Mouse (Mus musculus) cerebellum, adult 2 months (tissue): ENCODE measurements at regions not wholly inside any gene's neighbourhood (a gene's known extent, or its start where the extent isn't known, plus 50 kb on each side); places are given as distances from the start of the nearest gene placed in this dataset.

ENCODE experiments used
- DNase-seq, 2 experiments: peaks; one replicate each; pipeline ENCODE4 v3.0.0; 2021
- H3K27ac ChIP-seq: fragments of 200-500 bp; 2 replicates; pipeline ENCODE4 v1.5.1; 2012; ENCODE audit warnings: low read length, control low read depth, inconsistent platforms; ENCODE audit not compliant: insufficient read depth
- H3K27me3 ChIP-seq: fragments of 200-500 bp; 2 replicates; pipeline ENCODE4 v1.6.1; 2012; ENCODE audit warnings: inconsistent platforms, mild to moderate bottlenecking, low read length, moderate library complexity; ENCODE audit not compliant: control insufficient read depth, insufficient read depth
- H3K4me1 ChIP-seq: fragments of 200-500 bp; 2 replicates; pipeline ENCODE4 v1.6.1; 2011; ENCODE audit warnings: low read length; ENCODE audit not compliant: control insufficient read depth, insufficient read depth
- H3K4me3 ChIP-seq: fragments of 200-500 bp; replicated peaks from 2 replicates; pipeline ENCODE3; 2011; ENCODE audit warnings: mild to moderate bottlenecking, low read depth, low read length, control low read depth; ENCODE audit not compliant: insufficient read depth
- CTCF ChIP-seq: fragments of 200-500 bp; IDR thresholded peaks from 2 replicates; pipeline ENCODE4 v1.5.1; 2011; ENCODE audit warnings: low read depth, mild to moderate bottlenecking, control low read depth, low read length, moderate library complexity, borderline replicate concordance; ENCODE audit not compliant: insufficient read depth
- POLR2A ChIP-seq: fragments of 200-500 bp; IDR thresholded peaks from 2 replicates; pipeline ENCODE4 v1.6.1; 2011; ENCODE audit warnings: low read length, control low read depth, borderline replicate concordance; ENCODE audit not compliant: insufficient read depth
- WGBS: fragments of 180-500 bp; shearing (Covaris S2); methylation state at CpG from one replicate; pipeline ENCODE4 v1.1.7; 2018; 5-methylcytosine and 5-hydroxymethylcytosine counted together

- Histone ChIP-seq H3K4me1 (no peaks in the 10 kb centered on the region), H3K27ac (no peak overlapping the region), H3K27me3 (no peaks in the 10 kb centered on the region), H3K4me3 (no peak overlapping the region)
- no peak for DNase-seq
- TF ChIP-seq CTCF (no peak), POLR2A (no peak)
- 96% methylated on average over 5 of the region's 5 CpGs for WGBS
These were observed 192.4 kb downstream of the Inhba start for GRCm38 (mm10) chr13:16204097-16204496.

GRCm38 (mm10) chr13:16211482-16211881 lies 199.8 kb downstream of the Inhba start:
- no peak overlapping the region for H3K27ac ChIP-seq
- no peak for DNase-seq
- TF ChIP-seq CTCF (no peak), POLR2A (no peak)
- H3K4me1 ChIP-seq = no peaks in the 10 kb centered on the region
- WGBS = 74% methylated on average over 2 of the region's 2 CpGs
- H3K4me3 ChIP-seq = no peak overlapping the region
- no peaks in the 10 kb centered on the region for H3K27me3 ChIP-seq

- H3K27ac ChIP-seq = no peak overlapping the region
- no peak overlapping the region for H3K4me3 ChIP-seq
- no peaks in the 10 kb centered on the region for H3K27me3 ChIP-seq
- no peaks in the 10 kb centered on the region for H3K4me1 ChIP-seq
- no peak for DNase-seq
- no peak for TF ChIP-seq CTCF
- no peak for TF ChIP-seq POLR2A
These were observed 208.2 kb downstream of the Inhba start for GRCm38 (mm10) chr13:16219877-16220276.

- TF ChIP-seq POLR2A (no peak), CTCF (no peak)
- WGBS = 28% methylated on average over 5 of the region's 5 CpGs
- no peak for DNase-seq
- no peaks in the 10 kb centered on the region for H3K27me3 ChIP-seq
- no peaks in the 10 kb centered on the region for H3K4me1 ChIP-seq
- H3K27ac ChIP-seq = no peak overlapping the region
- no peak overlapping the region for H3K4me3 ChIP-seq
These were observed 211.4 kb downstream of the Inhba start for GRCm38 (mm10) chr13:16222942-16223600.

GRCm38 (mm10) chr13:16261145-16261544 lies 249.5 kb downstream of the Inhba start:
- DNase-seq = no peak
- no peaks in the 10 kb centered on the region for H3K27me3 ChIP-seq
- WGBS = 83% methylated on average over 3 of the region's 3 CpGs
- no peak overlapping the region for H3K4me3 ChIP-seq
- no peak overlapping the region for H3K27ac ChIP-seq
- no peaks in the 10 kb centered on the region for H3K4me1 ChIP-seq
- no peak for TF ChIP-seq POLR2A
- TF ChIP-seq CTCF = no peak

GRCm38 (mm10) chr13:16279974-16280373 lies 268.3 kb downstream of the Inhba start:
- Histone ChIP-seq H3K4me3 (no peak overlapping the region), H3K4me1 (no peaks in the 10 kb centered on the region), H3K27ac (no peak overlapping the region), H3K27me3 (no peaks in the 10 kb centered on the region)
- DNase-seq = no peak
- 81% methylated on average over 3 of the region's 3 CpGs for WGBS
- TF ChIP-seq POLR2A = no peak
- TF ChIP-seq CTCF = no peak

GRCm38 (mm10) chr13:16280742-16281141 lies 269.1 kb downstream of the Inhba start:
- WGBS = 63% methylated on average over 2 of the region's 2 CpGs
- Histone ChIP-seq H3K4me3 (no peak overlapping the region), H3K27ac (no peak overlapping the region), H3K4me1 (no peaks in the 10 kb centered on the region), H3K27me3 (no peaks in the 10 kb centered on the region)
- TF ChIP-seq POLR2A (no peak), CTCF (no peak)
- no peak for DNase-seq

GRCm38 (mm10) chr13:16281777-16282176 lies 270.1 kb downstream of the Inhba start:
- no peak overlapping the region for H3K4me3 ChIP-seq
- no peak for DNase-seq
- H3K4me1 ChIP-seq = no peaks in the 10 kb centered on the region
- no peak for TF ChIP-seq POLR2A
- TF ChIP-seq CTCF = no peak
- no peak overlapping the region for H3K27ac ChIP-seq
- H3K27me3 ChIP-seq = no peaks in the 10 kb centered on the region
